Mouse (Mus musculus): Measurements from ENCODE around the gene Abcc1.

- TF ChIP-seq CTCF (conservative IDR thresholded peaks at IDR 0.05; ENCODE audit: low read length) (no peak), NANOG (IDR thresholded peaks at IDR 0.05; ENCODE audit: borderline replicate concordance, low read length) (no peak)
Measured at GRCm38 (mm10) chr16:14399303-14399702, 37.9 kb downstream of the Abcc1 start.
